Mouse (Mus musculus) forebrain, embryonic 12.5 days (tissue): Measurements from ENCODE around the gene Retreg1. TPM values are rescaled to one million over a fixed set of nuclear protein-coding genes. Genes with fewer than 3 reads are reported as not detected.

Experiments
- ATAC-seq: fragments of 200-750 bp; cut with Nextera tagmentation; 2 replicates; pipeline ENCODE4 v1.8.0; 2017; ENCODE audit warnings: moderate TSS enrichment; ENCODE audit not compliant: low FRiP score
- H3K27ac ChIP-seq: fragments of 300-500 bp; sonication (generic); 2 replicates; pipeline ENCODE4 v1.5.1; 2016; ENCODE audit warnings: mild to moderate bottlenecking
- H3K27me3 ChIP-seq: fragments of 300-500 bp; sonication (generic); 2 replicates; pipeline ENCODE4 v1.6.1; 2016; ENCODE audit warnings: mild to moderate bottlenecking
- H3K36me3 ChIP-seq: fragments of 300-500 bp; sonication (generic); replicated peaks from 2 replicates; pipeline ENCODE4 v1.6.1; 2016; ENCODE audit warnings: mild to moderate bottlenecking
- H3K4me1 ChIP-seq: fragments of 300-500 bp; sonication (generic); 2 replicates; pipeline ENCODE4 v1.6.1; 2016
- H3K4me2 ChIP-seq: fragments of 300-500 bp; sonication (generic); 2 replicates; pipeline ENCODE4 v1.6.1; 2016; ENCODE audit warnings: mild to moderate bottlenecking, moderate library complexity
- H3K4me3 ChIP-seq: fragments of 300-500 bp; sonication (generic); replicated peaks from 2 replicates; pipeline ENCODE4 v1.5.1; 2016; ENCODE audit warnings: mild to moderate bottlenecking
- H3K9ac ChIP-seq: fragments of 300-500 bp; sonication (generic); 2 replicates; pipeline ENCODE4 v1.6.1; 2016; ENCODE audit warnings: mild to moderate bottlenecking
- H3K9me3 ChIP-seq: fragments of 300-500 bp; sonication (generic); 2 replicates; pipeline ENCODE4 v1.6.1; 2016
- WGBS: fragments of 180-500 bp; shearing (Covaris S2); methylation state at CpG from one replicate; pipeline ENCODE4 v1.1.7; 2016; 5-methylcytosine and 5-hydroxymethylcytosine counted together
- polyA plus RNA-seq: library from polyadenylated mRNA; unstranded; fragments of >200 nt; fragmentation: Nextera tagmentation; extraction: Ambion mirVana; gene quantifications from 2 replicates; pipeline ENCODE4 v1.2.1, GENCODE M21; 2016

The Retreg1 gene
- polyA plus RNA-seq, 1 experiment from 2014 or later = 2.8 TPM

DNA sequence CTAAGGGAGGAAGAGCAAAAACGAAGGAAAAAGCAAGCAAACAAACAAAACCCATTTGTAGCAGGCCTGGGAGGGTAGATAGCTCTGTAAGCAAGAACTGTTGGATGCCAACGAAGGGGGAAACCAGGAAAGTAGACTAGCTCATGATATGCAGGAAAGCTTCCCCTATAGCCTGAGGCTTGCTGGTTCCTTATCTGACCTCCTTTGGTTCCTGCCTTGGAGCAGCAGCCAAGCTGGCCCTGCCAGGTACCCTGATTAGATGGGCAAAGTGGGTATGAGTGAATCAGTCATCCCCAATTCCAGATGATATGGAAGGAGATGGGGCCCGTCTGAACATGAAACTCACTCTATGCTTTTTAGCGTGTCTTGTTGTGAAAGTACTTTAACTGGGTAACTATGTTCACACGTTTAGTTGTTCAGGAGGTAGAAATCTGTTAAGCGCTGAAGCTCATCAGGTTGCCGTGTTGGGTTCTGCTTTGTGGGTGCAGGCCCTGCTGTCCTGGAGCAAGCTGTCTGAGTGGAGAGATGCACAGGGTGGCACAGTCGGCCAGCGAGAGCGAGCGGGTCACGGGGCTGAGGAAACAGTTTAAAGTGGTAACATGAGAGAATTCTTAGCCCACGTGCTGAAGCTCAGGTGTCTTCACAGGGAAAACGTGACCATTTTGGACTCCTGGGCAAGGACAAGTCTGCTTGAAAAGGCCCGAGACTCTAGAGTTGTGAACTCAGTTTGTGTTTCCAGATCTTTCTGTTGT, 100.6 kb downstream of the Retreg1 start:
- Histone ChIP-seq H3K4me2 (no peak overlapping the region), H3K9ac (no peak overlapping the region), H3K36me3 (no peaks in the 10 kb centered on the region), H3K27ac (no peak overlapping the region), H3K4me1 (0 out of 2 replicates have a peak, but pooled peaks cover 7% of the 10 kb centered on the region), H3K27me3 (no peaks in the 10 kb centered on the region), H3K9me3 (no peaks in the 10 kb centered on the region), H3K4me3 (no peak overlapping the region)
- WGBS = 92% methylated on average over 15 of the region's 15 CpGs
- ATAC-seq = no peak

DNA sequence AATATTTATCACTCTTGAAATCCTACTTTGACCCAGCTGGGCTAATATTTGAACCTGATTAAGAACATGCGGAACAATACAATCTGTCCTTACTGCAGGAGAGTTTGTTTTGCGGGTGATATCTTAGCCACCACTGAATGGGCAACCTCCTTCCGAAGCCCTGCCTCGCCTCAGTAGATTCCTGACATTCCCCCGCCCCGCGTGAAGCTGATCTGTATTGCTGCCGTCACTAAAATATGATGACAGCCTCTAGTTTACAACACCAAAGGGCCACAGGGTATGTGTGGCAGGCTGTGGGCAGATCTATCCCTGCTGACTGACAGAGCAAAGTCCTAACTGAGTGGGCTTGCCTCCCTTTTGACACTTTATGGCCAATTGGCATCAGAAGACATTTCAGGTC, 102.2 kb downstream of the Retreg1 start:
- H3K4me1 ChIP-seq = 0 out of 2 replicates have a peak, but pooled peaks cover 7% of the 10 kb centered on the region
- H3K36me3 ChIP-seq = no peaks in the 10 kb centered on the region
- 89% methylated on average over 8 of the region's 8 CpGs for WGBS
- no peak for ATAC-seq
- H3K4me2 ChIP-seq = no peak overlapping the region
- no peak overlapping the region for H3K4me3 ChIP-seq
- H3K9me3 ChIP-seq = no peaks in the 10 kb centered on the region
- H3K27me3 ChIP-seq = no peaks in the 10 kb centered on the region
- no peak overlapping the region for H3K27ac ChIP-seq
- no peak overlapping the region for H3K9ac ChIP-seq

DNA sequence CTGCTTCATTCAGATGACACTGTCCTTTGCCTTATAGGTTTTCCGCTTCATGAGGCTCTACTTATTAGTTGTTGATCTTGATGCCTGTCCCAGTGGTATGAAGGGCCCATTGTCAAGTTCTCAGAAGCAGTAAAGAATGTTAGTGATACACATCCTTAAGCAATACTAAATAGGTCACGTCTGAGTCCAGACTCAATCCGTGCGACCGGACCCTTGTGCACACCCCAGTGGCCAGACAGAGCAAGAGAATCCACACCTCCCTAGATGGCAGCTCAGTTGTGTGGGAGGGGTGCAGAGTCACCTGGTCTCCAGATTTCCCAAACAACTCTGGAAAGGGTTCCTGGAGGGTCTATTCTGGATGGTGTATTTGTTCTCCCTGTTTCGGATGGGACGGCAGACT, 103.5 kb downstream of the Retreg1 start:
- ATAC-seq = no peak
- no peak overlapping the region for H3K9ac ChIP-seq
- no peak overlapping the region for H3K4me2 ChIP-seq
- 91% methylated on average over 7 of the region's 7 CpGs for WGBS
- no peaks in the 10 kb centered on the region for H3K27me3 ChIP-seq
- H3K9me3 ChIP-seq = no peaks in the 10 kb centered on the region
- H3K4me3 ChIP-seq = no peak overlapping the region
- H3K36me3 ChIP-seq = no peaks in the 10 kb centered on the region
- H3K27ac ChIP-seq = no peak overlapping the region
- H3K4me1 ChIP-seq = no peaks in the 10 kb centered on the region

DNA sequence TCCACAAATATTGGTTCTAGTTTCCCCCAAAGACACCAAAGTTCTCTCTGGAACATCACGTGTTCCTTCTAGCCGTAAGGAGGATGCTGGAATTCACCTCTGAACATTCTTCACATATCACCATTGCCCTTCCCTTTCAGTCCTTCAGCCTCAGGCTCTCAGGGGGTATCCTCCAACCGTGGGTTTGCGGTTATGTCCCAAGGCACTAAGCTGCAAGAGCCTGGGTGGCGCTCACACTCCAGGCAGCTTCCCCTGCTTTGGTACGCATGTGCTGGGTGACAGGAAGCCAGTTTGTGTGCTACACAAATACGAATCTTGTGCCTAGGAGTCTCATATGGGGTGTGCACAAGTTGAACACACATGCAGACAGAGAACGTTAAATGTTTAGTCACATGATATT, 104.4 kb downstream of the Retreg1 start:
- no peak for ATAC-seq
- H3K4me3 ChIP-seq = no peak overlapping the region
- no peak overlapping the region for H3K27ac ChIP-seq
- no peaks in the 10 kb centered on the region for H3K36me3 ChIP-seq
- no peaks in the 10 kb centered on the region for H3K27me3 ChIP-seq
- no peaks in the 10 kb centered on the region for H3K9me3 ChIP-seq
- H3K4me2 ChIP-seq = no peak overlapping the region
- no peaks in the 10 kb centered on the region for H3K4me1 ChIP-seq
- WGBS = 81% methylated on average over 8 of the region's 8 CpGs
- H3K9ac ChIP-seq = no peak overlapping the region

DNA sequence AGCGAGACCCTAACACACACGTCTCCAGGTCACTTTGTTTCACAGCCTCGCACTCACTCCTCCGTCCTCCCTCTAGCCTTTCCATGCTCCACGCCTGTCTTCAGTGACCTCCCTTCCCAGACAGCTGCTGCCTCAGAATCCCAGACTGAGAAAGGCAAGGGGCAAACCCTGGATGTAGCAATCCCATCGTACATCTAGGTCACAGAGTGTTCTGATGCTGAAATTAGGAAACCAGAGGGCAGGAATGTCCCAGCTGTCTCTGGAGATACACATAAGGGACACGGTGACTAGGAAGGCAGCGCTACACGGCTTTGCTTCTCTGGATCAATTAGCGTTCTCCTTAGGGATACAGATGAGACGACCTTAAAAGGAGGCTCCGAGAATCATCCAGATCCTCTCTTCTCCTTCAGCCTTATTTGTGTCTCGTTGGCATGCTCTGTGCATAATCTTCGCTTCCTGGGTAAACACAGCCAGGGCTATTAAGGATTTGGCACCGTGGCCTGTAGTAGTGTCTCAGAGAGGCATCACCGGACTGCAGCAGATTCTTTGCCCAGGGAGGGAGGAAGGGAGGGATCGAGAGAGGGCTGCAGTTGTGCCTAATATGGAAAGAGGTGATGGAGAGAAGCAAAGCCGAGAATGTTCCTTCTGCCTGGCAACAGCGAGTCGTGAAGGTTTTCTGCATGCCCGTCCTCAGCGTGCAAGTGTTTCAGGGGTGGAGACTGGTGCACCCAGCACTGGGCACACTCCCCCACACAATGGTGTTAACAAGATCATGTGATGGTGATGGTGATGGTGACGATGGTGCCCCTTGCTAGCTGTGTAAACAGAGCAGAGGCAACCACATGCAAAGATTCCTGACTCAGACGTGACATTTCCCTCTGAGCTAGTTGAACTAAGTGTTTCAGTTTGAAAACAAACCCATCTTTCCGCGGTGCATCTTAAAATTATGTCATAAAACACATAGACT, 105.6 kb downstream of the Retreg1 start:
- Histone ChIP-seq H3K9me3 (no peaks in the 10 kb centered on the region), H3K27me3 (no peaks in the 10 kb centered on the region), H3K36me3 (no peaks in the 10 kb centered on the region), H3K27ac (no peak overlapping the region), H3K4me3 (no peak overlapping the region), H3K4me2 (no peak overlapping the region), H3K9ac (no peak overlapping the region), H3K4me1 (no peaks in the 10 kb centered on the region)
- ATAC-seq = no peak
- WGBS = 89% methylated on average over 26 of the region's 26 CpGs

DNA sequence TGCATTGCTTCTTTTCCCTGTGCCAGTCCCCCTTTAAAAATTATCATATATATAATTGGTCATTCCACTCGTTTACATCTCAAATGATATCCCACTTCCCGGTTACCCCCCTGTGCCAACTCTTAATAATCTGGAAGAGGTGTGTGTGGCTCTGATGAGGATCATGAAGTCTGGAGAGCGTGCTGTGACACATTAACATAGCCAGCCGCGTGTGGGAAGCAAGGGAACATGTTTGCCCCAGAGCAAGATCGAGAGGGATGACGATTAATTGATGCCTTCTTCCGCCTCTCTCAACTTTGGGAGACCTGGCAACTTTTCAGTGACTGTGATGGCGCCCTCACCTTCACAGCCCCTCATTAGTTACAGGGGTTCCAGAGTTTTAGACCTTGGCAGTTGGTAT, 106.7 kb downstream of the Retreg1 start:
- H3K36me3 ChIP-seq = no peaks in the 10 kb centered on the region
- H3K4me3 ChIP-seq = no peak overlapping the region
- no peak overlapping the region for H3K9ac ChIP-seq
- no peaks in the 10 kb centered on the region for H3K9me3 ChIP-seq
- H3K4me1 ChIP-seq = no peaks in the 10 kb centered on the region
- no peaks in the 10 kb centered on the region for H3K27me3 ChIP-seq
- no peak overlapping the region for H3K27ac ChIP-seq
- no peak overlapping the region for H3K4me2 ChIP-seq
- ATAC-seq = no peak
- WGBS = 87% methylated on average over 9 of the region's 9 CpGs

DNA sequence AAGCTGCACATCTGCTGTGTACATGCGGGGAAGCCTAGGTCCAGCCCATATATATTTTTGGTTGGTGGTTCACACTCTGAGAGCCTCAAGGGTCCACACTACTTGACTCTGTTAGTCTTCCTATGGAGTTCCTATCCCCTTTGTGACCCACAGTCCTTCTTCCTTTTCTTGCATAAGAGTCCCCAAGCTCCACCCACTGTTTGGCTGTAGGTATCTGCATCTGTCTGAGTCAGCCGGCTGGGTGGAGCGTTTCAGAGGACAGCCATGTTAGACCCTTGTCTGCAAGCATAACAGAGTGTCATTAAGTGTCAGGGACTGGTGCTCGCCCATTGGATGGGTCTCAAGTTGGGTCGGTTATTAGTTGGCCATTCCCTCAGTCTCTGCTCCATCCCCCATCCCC, 107.6 kb downstream of the Retreg1 start:
- H3K9ac ChIP-seq = no peak overlapping the region
- peaks cover 3% of the 10 kb centered on the region; the same call in 1 of the 2 replicates for H3K4me1 ChIP-seq
- H3K27me3 ChIP-seq = no peaks in the 10 kb centered on the region
- H3K4me2 ChIP-seq = no peak overlapping the region
- no peak overlapping the region for H3K4me3 ChIP-seq
- no peaks in the 10 kb centered on the region for H3K9me3 ChIP-seq
- H3K36me3 ChIP-seq = no peaks in the 10 kb centered on the region
- H3K27ac ChIP-seq = no peak overlapping the region
- WGBS = 88% methylated on average over 5 of the region's 5 CpGs
- ATAC-seq = no peak

DNA sequence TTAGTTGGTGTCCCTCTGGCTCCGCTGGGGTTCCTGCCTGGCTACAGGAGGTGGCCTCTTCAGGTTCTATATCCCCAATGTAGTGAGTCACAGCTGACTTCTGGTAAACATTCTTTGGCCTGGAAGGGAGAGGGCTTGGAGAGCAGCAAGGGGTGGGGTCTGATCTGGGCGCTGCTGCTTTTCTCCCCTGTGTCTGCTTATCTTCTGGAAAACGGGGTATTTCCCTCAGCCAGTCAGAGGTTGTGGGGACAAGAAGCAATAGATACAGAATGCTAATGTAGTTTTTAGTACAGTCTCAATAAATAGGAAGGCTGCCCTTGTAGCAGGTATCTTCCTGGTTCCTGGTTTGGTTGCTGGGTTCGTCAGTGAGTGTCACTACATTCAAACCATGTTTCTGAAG, 108.1 kb downstream of the Retreg1 start:
- no peaks in the 10 kb centered on the region for H3K9me3 ChIP-seq
- WGBS = 89% methylated on average over 4 of the region's 4 CpGs
- no peak overlapping the region for H3K9ac ChIP-seq
- H3K4me2 ChIP-seq = no peak overlapping the region
- H3K4me1 ChIP-seq = peaks cover 6% of the 10 kb centered on the region
- no peaks in the 10 kb centered on the region for H3K27me3 ChIP-seq
- no peak overlapping the region for H3K27ac ChIP-seq
- no peaks in the 10 kb centered on the region for H3K36me3 ChIP-seq
- ATAC-seq = no peak
- H3K4me3 ChIP-seq = no peak overlapping the region

DNA sequence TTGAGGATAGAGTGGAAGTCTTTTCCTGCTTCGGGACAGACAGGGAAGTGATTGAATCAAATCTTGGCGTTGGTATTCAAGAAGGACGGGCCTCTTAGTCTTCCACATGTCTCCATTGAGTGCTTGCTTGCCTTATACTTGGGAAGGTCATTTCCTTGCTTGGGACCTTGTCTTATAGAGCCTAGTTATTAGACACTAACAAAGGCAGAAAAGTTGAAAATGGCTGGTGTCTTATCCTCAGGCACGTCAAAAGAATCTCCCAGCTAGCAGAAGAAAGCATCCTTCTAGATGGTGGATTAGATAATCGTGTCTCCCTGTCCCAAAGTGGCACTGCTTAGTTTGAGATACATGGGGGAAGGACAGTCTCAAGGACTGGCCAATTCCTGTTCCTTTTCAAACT, 113.0 kb downstream of the Retreg1 start:
- no peak overlapping the region for H3K27ac ChIP-seq
- peaks cover 16% of the 10 kb centered on the region for H3K4me1 ChIP-seq
- no peak; the same call in 1 of the 2 replicates for ATAC-seq
- H3K4me3 ChIP-seq = no peak overlapping the region
- H3K36me3 ChIP-seq = no peaks in the 10 kb centered on the region
- no peak overlapping the region for H3K9ac ChIP-seq
- no peaks in the 10 kb centered on the region for H3K9me3 ChIP-seq
- H3K27me3 ChIP-seq = no peaks in the 10 kb centered on the region
- H3K4me2 ChIP-seq = peak overlapping the region; percentile 15; the same call in 1 of the 2 replicates
- 68% methylated on average over 5 of the region's 5 CpGs for WGBS

DNA sequence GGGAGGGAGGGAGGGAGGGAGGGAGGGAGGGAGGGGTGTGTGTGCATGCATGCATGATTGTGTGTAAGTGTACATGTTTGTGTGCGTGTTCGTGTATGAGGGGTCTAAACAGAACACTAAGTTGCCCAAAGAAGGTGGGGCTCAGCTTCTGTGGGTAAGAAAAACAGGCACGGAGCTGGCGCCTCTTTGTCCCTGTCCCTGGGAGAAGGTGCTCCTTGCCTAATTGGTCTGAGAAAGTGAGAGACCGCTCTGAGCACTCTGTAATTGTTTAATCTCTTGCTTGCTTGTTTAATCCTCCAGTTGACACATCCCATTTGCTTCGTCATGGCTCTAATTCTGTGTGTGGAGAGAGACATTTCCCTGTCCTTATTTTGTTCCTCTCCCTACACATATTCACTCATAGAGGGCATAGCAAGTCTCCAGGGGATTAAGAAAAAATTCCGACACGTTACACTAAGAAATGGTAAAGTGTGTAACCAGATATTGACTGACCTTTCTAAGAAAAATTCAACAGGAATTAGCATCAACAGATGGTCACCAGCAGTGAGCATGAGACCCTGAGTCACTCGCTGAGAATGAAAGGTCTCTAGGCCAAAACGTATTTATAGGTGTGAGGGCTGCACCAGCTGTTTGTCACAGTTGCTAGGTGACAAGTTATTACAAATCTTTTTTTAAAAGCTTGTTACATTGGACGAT, 113.6 kb downstream of the Retreg1 start:
- H3K4me3 ChIP-seq = no peak overlapping the region
- H3K9ac ChIP-seq = no peak overlapping the region
- H3K4me2 ChIP-seq = peak overlapping the region; percentile 15; the same call in 1 of the 2 replicates
- no peaks in the 10 kb centered on the region for H3K27me3 ChIP-seq
- H3K9me3 ChIP-seq = no peaks in the 10 kb centered on the region
- 25% methylated on average over 11 of the region's 11 CpGs for WGBS
- ATAC-seq = peak; percentile 45; the same call in 1 of the 2 replicates
- no peak overlapping the region for H3K27ac ChIP-seq
- H3K4me1 ChIP-seq = peaks cover 16% of the 10 kb centered on the region
- H3K36me3 ChIP-seq = no peaks in the 10 kb centered on the region

DNA sequence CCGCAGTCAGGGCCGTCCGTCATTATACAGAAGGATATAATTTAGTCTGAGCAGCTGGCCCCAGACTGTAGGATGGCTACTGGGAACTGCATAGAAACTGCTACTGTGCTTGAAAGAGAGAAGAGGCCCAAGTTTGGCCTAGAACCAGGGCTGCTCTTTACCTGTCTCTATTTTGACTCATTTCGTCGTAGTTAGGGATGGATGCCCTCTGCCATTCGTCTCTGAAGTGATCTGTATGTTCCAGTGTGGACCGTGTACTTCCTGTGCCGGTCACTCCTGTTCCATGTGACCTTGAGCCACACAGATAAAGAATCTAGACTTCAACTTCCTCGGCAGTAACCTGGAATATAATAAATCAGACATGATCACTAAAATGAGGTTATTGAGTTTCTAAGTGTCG, 114.7 kb downstream of the Retreg1 start:
- H3K4me1 ChIP-seq = peaks cover 16% of the 10 kb centered on the region
- WGBS = 85% methylated on average over 10 of the region's 10 CpGs
- ATAC-seq = no peak

DNA sequence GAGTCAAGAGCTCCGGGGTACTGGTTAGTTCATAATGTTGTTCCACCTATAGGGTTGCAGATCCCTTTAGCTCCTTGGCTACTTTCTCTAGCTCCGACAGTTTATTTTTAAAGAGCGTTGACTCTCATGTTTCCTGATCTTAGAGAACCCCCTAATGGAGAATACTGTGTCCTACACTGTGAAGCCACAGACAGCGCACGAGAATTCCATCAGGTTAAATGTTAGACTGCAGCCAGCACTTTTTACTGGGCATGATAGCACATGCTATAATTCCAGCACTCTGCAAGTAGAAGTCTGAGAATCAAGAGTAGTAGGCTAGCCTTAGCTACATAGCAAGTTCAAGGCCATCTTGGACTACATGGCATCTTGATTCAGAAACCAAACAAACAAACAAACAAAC, 116.4 kb downstream of the Retreg1 start:
- H3K4me3 ChIP-seq = no peak overlapping the region
- 39% methylated on average over 5 of the region's 5 CpGs for WGBS
- peaks cover 16% of the 10 kb centered on the region for H3K4me1 ChIP-seq
- no peak overlapping the region for H3K4me2 ChIP-seq
- no peaks in the 10 kb centered on the region for H3K36me3 ChIP-seq
- peak; percentile 62 for ATAC-seq
- H3K27me3 ChIP-seq = no peaks in the 10 kb centered on the region
- no peak overlapping the region for H3K9ac ChIP-seq
- no peaks in the 10 kb centered on the region for H3K9me3 ChIP-seq
- no peak overlapping the region for H3K27ac ChIP-seq

More for the DNA sequence above, 114.7 kb downstream of the Retreg1 start:
- H3K36me3 ChIP-seq = no peaks in the 10 kb centered on the region
- no peaks in the 10 kb centered on the region for H3K27me3 ChIP-seq
- no peak overlapping the region for H3K9ac ChIP-seq
- H3K9me3 ChIP-seq = no peaks in the 10 kb centered on the region
- H3K27ac ChIP-seq = no peak overlapping the region
- no peak overlapping the region for H3K4me2 ChIP-seq
- H3K4me3 ChIP-seq = no peak overlapping the region
